Mouse (Mus musculus) right cerebral cortex, adult 18-20 months (tissue): ENCODE results near the gene AW011738.

Experiments
- DNase-seq: peaks from one replicate; pipeline ENCODE4 v3.0.0; 2022; ENCODE audit warnings: mixed read lengths

The AW011738 gene

GRCm38 (mm10) chr4:156251081-156251480 is 48.0 kb downstream of the AW011738 start:
- no peak for DNase-seq

- DNase-seq, result no peak
Observed at GRCm38 (mm10) chr4:156252140-156252539, 49.0 kb downstream of the AW011738 start.

- no peak for DNase-seq
Observed at GRCm38 (mm10) chr4:156252619-156253018, 49.5 kb downstream of the AW011738 start.

GRCm38 (mm10) chr4:156253043-156253442 is 49.9 kb downstream of the AW011738 start:
- no peak for DNase-seq

GRCm38 (mm10) chr4:156254361-156255077 is 51.4 kb downstream of the AW011738 start:
- DNase-seq, result no peak
